Mouse (Mus musculus): ENCODE data around the gene Kif1a. TPM values are rescaled to one million over a fixed set of nuclear protein-coding genes. Genes with fewer than 3 reads are reported as not detected.
"Not testable (repeated sequence)": the region's sequence is repeated elsewhere in the genome, so short reads cannot be mapped to it uniquely, and the experiment has no call there.

Kif1a gene
- total RNA-seq, 2 experiments from 2014 or later = 704 to 762 TPM

DNA sequence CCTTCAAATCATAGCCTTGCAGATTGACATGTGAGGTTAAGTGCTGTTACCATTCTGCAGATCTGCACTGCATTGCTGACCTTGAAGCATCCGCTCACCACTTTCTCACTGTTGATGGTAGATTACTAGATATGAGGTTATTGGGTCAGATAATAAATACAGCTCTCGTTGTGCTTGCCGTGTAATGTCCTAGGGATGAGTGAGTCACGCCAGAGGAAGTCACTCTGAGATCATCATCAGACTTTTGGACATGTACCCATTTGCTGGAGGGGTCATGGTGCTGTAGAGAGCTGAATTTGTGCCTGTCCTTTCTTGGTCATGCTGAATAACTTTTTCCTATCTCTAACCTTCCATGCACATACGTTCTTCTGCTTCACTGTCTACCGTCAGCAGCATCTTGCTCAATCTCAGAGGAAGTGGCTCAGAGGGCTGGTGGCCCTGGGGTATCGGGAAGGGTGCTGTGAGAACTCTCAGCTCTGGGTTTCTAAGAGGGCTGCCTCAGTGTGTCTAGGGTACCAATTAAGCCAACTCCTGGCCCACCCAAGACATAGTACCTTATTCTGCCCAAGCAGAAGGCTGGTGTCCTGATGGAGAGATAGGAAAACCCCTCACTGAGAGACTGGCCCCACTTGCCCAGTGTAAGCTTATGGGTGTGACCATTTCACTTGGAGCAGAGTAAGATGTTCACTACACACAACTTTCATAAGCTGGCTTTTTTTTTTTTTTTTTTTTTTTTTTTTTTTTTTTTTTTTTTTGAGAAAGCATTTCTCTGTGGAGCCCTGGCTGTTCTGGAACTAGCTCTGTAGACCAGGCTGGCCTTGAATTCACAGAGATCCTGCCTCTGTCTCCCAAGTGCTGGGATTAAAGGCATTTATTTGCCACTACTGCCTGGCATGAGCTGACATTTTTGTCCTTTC is 129.6 kb downstream of the Kif1a start:
- DNase-seq (ENCODE audit: low spot score in 2 of 2) = no peak

GRCm38 (mm10) chr1:92970791-92971190 is 131.0 kb downstream of the Kif1a start:
- not testable (repeated sequence) for DNase-seq (ENCODE audit: low spot score in 2 of 2)

Other genes starting within 250 kb of the Kif1a start
- under 1 TPM in 1 of 2 experiments, not detected in 1; 0.21 TPM for gene Ankmy1, start 199.0 kb downstream of the Kif1a start, total RNA-seq (2021)
- 1 to 10 TPM; 8.3 to 9.6 TPM for gene Dusp28, start 195.0 kb downstream of the Kif1a start, total RNA-seq (2021)
- gene Rnpepl1, start 191.2 kb downstream of the Kif1a start, total RNA-seq (2021) = 10 to 100 TPM; 41.7 to 53.5 TPM
- gene Capn10, start 167.6 kb downstream of the Kif1a start, total RNA-seq (2021) = 10 to 100 TPM; 50.7 to 55.1 TPM
- gene Gpr35, start 151.1 kb downstream of the Kif1a start, total RNA-seq (2021) = under 1 TPM; 0.11 to 0.78 TPM
- gene Aqp12, start 95.6 kb downstream of the Kif1a start, total RNA-seq (2021) = not detected
- gene Agxt, start 33.3 kb upstream of the Kif1a start, total RNA-seq (2021) = not detected
- gene 2310007B03Rik, start 59.0 kb upstream of the Kif1a start, total RNA-seq (2021) = not detected
- under 1 TPM; 0.80 to 0.98 TPM for gene Crocc2, start 66.8 kb upstream of the Kif1a start, total RNA-seq (2021)
- 10 to 100 TPM in 1 of 2 experiments, 1 to 10 TPM in 1; 9.3 to 10.2 TPM for gene Sned1, start 133.9 kb upstream of the Kif1a start, total RNA-seq (2021)
- 10 to 100 TPM; 18.9 to 20.4 TPM for gene Mterf4, start 204.0 kb upstream of the Kif1a start, total RNA-seq (2021)
- gene Ppp1r7, start 240.9 kb upstream of the Kif1a start, total RNA-seq (2021) = 10 to 100 TPM; 62.1 to 73.1 TPM
- gene Pask, start 241.5 kb upstream of the Kif1a start, total RNA-seq (2021) = 1 to 10 TPM; 7.6 to 7.7 TPM